Mouse (Mus musculus): ENCODE results near the gene Car5a.

DNA sequence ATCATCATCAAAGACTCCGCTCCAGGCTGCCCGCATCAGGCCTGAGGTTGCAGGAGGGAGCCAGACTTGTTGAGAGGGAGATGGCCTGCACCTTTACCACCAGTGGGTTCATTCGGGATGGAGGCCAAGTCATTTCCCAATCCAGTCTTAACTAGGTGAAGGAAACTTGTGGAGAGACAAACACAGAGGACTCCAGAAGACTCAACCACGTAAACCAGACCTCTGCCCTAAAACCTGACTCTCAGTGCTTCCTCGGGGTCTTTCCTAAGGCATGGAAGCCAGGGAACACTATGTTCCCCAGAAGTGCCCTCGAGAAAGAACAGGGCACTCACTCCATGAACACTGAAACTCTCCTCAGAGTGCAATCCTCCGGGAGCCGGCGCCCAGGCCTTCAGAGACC, 39.7 kb downstream of the Car5a start:
- TF ChIP-seq CTCF (conservative IDR thresholded peaks at IDR 0.05; ENCODE audit: low read length) (no peak), POU5F1 (IDR thresholded peaks at IDR 0.05; ENCODE audit: borderline replicate concordance, low read length) (no peak), NANOG (IDR thresholded peaks at IDR 0.05; ENCODE audit: borderline replicate concordance, low read length) (no peak)

Measured in E14TG2a.4 (cell line).